Mouse (Mus musculus) limb, embryonic 11.5 days (tissue): ENCODE measurements at regions not wholly inside any gene's neighbourhood (a gene's known extent, or its start where the extent isn't known, plus 50 kb on each side); places are given as distances from the start of the nearest gene placed in this dataset.
A peak's percentile ranks its signal among the peaks of the same experiment; 100 is the strongest.

ENCODE experiments used
- ATAC-seq: fragments of 200-750 bp; cut with Nextera tagmentation; 2 replicates; pipeline ENCODE4 v1.8.0; 2017; ENCODE audit warnings: low read depth; ENCODE audit not compliant: insufficient number of reproducible peaks, low FRiP score, low TSS enrichment
- DNase-seq: peaks from one replicate; pipeline ENCODE4 v3.0.0-alpha.2; 2015; ENCODE audit warnings: low spot score
- H3K27ac ChIP-seq: fragments of 300-500 bp; sonication (generic); replicated peaks from 2 replicates; pipeline ENCODE4 v1.5.1; 2014; ENCODE audit warnings: low read depth, mild to moderate bottlenecking, low read length
- H3K27me3 ChIP-seq: fragments of 300-500 bp; sonication (generic); 2 replicates; pipeline ENCODE4 v1.6.1; 2014; ENCODE audit warnings: mild to moderate bottlenecking, low read length, mixed read lengths; ENCODE audit not compliant: control insufficient read depth, insufficient read depth
- H3K36me3 ChIP-seq: fragments of 300-500 bp; sonication (generic); 2 replicates; pipeline ENCODE4 v1.6.1; 2014; ENCODE audit warnings: mild to moderate bottlenecking, low read length, moderate library complexity, mixed read lengths; ENCODE audit not compliant: control insufficient read depth, insufficient read depth
- H3K4me1 ChIP-seq: fragments of 300-500 bp; sonication (generic); 2 replicates; pipeline ENCODE4 v1.6.1; 2014; ENCODE audit warnings: low read length, mixed read lengths; ENCODE audit not compliant: control insufficient read depth, insufficient read depth
- H3K4me2 ChIP-seq: fragments of 300-500 bp; sonication (generic); 2 replicates; pipeline ENCODE4 v1.6.1; 2014; ENCODE audit warnings: low read depth, mild to moderate bottlenecking, moderate library complexity; ENCODE audit not compliant: severe bottlenecking
- H3K4me3 ChIP-seq: fragments of 300-500 bp; sonication (generic); 2 replicates; pipeline ENCODE4 v1.5.1; 2014; ENCODE audit warnings: low read depth, low read length
- H3K9ac ChIP-seq: fragments of 300-500 bp; sonication (generic); 2 replicates; pipeline ENCODE4 v1.6.1; 2014; ENCODE audit warnings: mild to moderate bottlenecking, low read length
- H3K9me3 ChIP-seq: fragments of 300-500 bp; sonication (generic); 2 replicates; pipeline ENCODE4 v1.6.1; 2016; ENCODE audit warnings: low read length; ENCODE audit not compliant: control insufficient read depth
- WGBS: fragments of 180-500 bp; shearing (Covaris S2); extraction: QIAGEN DNeasy Blood & Tissue Kit; methylation state at CpG from one replicate; pipeline ENCODE4 v1.1.7; 2014; 5-methylcytosine and 5-hydroxymethylcytosine counted together

- DNase-seq: no peak
- peaks cover 11% of the 10 kb centered on the region for H3K4me1 ChIP-seq
- no peak overlapping the region for H3K4me3 ChIP-seq
- no peak overlapping the region for H3K4me2 ChIP-seq
- H3K36me3 ChIP-seq: no peaks in the 10 kb centered on the region
- no peaks in the 10 kb centered on the region for H3K9me3 ChIP-seq
- no peak overlapping the region for H3K9ac ChIP-seq
- no peak overlapping the region for H3K27ac ChIP-seq
- no peaks in the 10 kb centered on the region for H3K27me3 ChIP-seq
- ATAC-seq: no peak
- 85% methylated on average over 4 of the region's 4 CpGs for WGBS
These were observed 332.6 kb downstream of the Lnpk start for GRCm38 (mm10) chr2:74246631-74247030.

- no peak overlapping the region for H3K4me3 ChIP-seq
- no peaks in the 10 kb centered on the region for H3K36me3 ChIP-seq
- no peaks in the 10 kb centered on the region for H3K27me3 ChIP-seq
- ATAC-seq: no peak
- H3K9me3 ChIP-seq: no peaks in the 10 kb centered on the region
- H3K27ac ChIP-seq: no peak overlapping the region
- WGBS: 79% methylated on average over 6 of the region's 6 CpGs
- no peak overlapping the region for H3K4me2 ChIP-seq
- H3K4me1 ChIP-seq: peaks cover 14% of the 10 kb centered on the region
- no peak for DNase-seq
- no peak overlapping the region for H3K9ac ChIP-seq
These were observed 333.1 kb upstream of the Atp5g3 start for GRCm38 (mm10) chr2:74244203-74244602.

GRCm38 (mm10) chr2:74243801-74244200 lies 332.7 kb upstream of the Atp5g3 start:
- no peak overlapping the region for H3K9ac ChIP-seq
- 26% methylated on average over 9 of the region's 9 CpGs for WGBS
- H3K9me3 ChIP-seq: no peaks in the 10 kb centered on the region
- ATAC-seq (0 out of 2 replicates have a peak, but pooled peaks have one; percentile 44), DNase-seq (peak; percentile 42)
- peaks cover 14% of the 10 kb centered on the region for H3K4me1 ChIP-seq
- H3K27ac ChIP-seq: no peak overlapping the region
- H3K4me2 ChIP-seq: no peak overlapping the region
- no peaks in the 10 kb centered on the region for H3K36me3 ChIP-seq
- H3K27me3 ChIP-seq: no peaks in the 10 kb centered on the region
- no peak overlapping the region for H3K4me3 ChIP-seq

- 16% methylated on average over 10 of the region's 10 CpGs for WGBS
- DNase-seq: peak; percentile 68
- H3K4me3 ChIP-seq: no peak overlapping the region
- H3K9me3 ChIP-seq: no peaks in the 10 kb centered on the region
- ATAC-seq: no peak
- no peak overlapping the region for H3K9ac ChIP-seq
- no peak overlapping the region for H3K27ac ChIP-seq
- H3K36me3 ChIP-seq: no peaks in the 10 kb centered on the region
- H3K27me3 ChIP-seq: no peaks in the 10 kb centered on the region
- H3K4me1 ChIP-seq: peaks cover 14% of the 10 kb centered on the region
- no peak overlapping the region for H3K4me2 ChIP-seq
These were observed 328.5 kb upstream of the Atp5g3 start for GRCm38 (mm10) chr2:74239586-74239985.

GRCm38 (mm10) chr2:74217437-74217836 lies 306.3 kb upstream of the Atp5g3 start:
- Histone ChIP-seq H3K4me2 (no peak overlapping the region), H3K9ac (no peak overlapping the region), H3K4me3 (no peak overlapping the region), H3K36me3 (no peaks in the 10 kb centered on the region), H3K27me3 (no peaks in the 10 kb centered on the region), H3K9me3 (no peaks in the 10 kb centered on the region), H3K27ac (no peak overlapping the region; the same call in 1 of the 2 replicates), H3K4me1 (peaks cover 16% of the 10 kb centered on the region)
- ATAC-seq (no peak; the same call in 1 of the 2 replicates), DNase-seq (peak; percentile 42)
- 68% methylated on average over 3 of the region's 3 CpGs for WGBS

- Histone ChIP-seq H3K36me3 (no peaks in the 10 kb centered on the region), H3K27me3 (no peaks in the 10 kb centered on the region), H3K27ac (no peak overlapping the region; the same call in 1 of the 2 replicates), H3K4me1 (0 out of 2 replicates have a peak, but pooled peaks cover 7% of the 10 kb centered on the region), H3K4me2 (no peak overlapping the region), H3K9me3 (no peaks in the 10 kb centered on the region), H3K4me3 (no peak overlapping the region), H3K9ac (no peak overlapping the region)
- WGBS: 64% methylated on average over 9 of the region's 9 CpGs
- DNase-seq (no peak), ATAC-seq (no peak)
These were observed 299.1 kb upstream of the Atp5g3 start for GRCm38 (mm10) chr2:74210210-74210609.

GRCm38 (mm10) chr2:74209421-74209917 lies 298.3 kb upstream of the Atp5g3 start:
- no peak overlapping the region for H3K4me2 ChIP-seq

GRCm38 (mm10) chr2:74207440-74207839 lies 296.3 kb upstream of the Atp5g3 start:
- H3K4me2 ChIP-seq: no peak overlapping the region
- H3K27ac ChIP-seq: no peak overlapping the region
- DNase-seq: no peak
- no peaks in the 10 kb centered on the region for H3K36me3 ChIP-seq
- H3K9me3 ChIP-seq: no peaks in the 10 kb centered on the region
- WGBS: 46% methylated on average over 10 of the region's 10 CpGs
- no peak overlapping the region for H3K4me3 ChIP-seq
- no peak for ATAC-seq
- no peaks in the 10 kb centered on the region for H3K27me3 ChIP-seq
- peaks cover 13% of the 10 kb centered on the region; the same call in 1 of the 2 replicates for H3K4me1 ChIP-seq
- no peak overlapping the region for H3K9ac ChIP-seq

More at GRCm38 (mm10) chr2:74209421-74209917, 298.3 kb upstream of the Atp5g3 start:
- WGBS: 57% methylated on average over 3 of the region's 3 CpGs
- no peaks in the 10 kb centered on the region for H3K9me3 ChIP-seq
- ATAC-seq (no peak), DNase-seq (no peak)
- H3K36me3 ChIP-seq: no peaks in the 10 kb centered on the region
- H3K4me1 ChIP-seq: 0 out of 2 replicates have a peak, but pooled peaks cover 7% of the 10 kb centered on the region
- H3K9ac ChIP-seq: no peak overlapping the region
- H3K27me3 ChIP-seq: no peaks in the 10 kb centered on the region
- H3K4me3 ChIP-seq: no peak overlapping the region
- H3K27ac ChIP-seq: no peak overlapping the region

- H3K4me2 ChIP-seq: no peak overlapping the region
- no peak overlapping the region for H3K9ac ChIP-seq
- ATAC-seq (no peak), DNase-seq (no peak)
- H3K9me3 ChIP-seq: no peaks in the 10 kb centered on the region
- 0 out of 2 replicates have a peak overlapping the region, but pooled peaks have one; percentile 30 for H3K27ac ChIP-seq
- no peaks in the 10 kb centered on the region for H3K27me3 ChIP-seq
- H3K36me3 ChIP-seq: no peaks in the 10 kb centered on the region
- H3K4me1 ChIP-seq: peaks cover 21% of the 10 kb centered on the region
- 47% methylated on average over 3 of the region's 3 CpGs for WGBS
- H3K4me3 ChIP-seq: no peak overlapping the region
These were observed 291.6 kb upstream of the Atp5g3 start for GRCm38 (mm10) chr2:74202776-74203175.
